Mouse (Mus musculus): ENCODE data around the gene BC052040. TPM values are rescaled to one million over a fixed set of nuclear protein-coding genes. Genes with fewer than 3 reads are reported as not detected.

The BC052040 gene
- polyA plus RNA-seq (2014; fragmentation: Illumina TruSeq; extraction: RNeasy Lipid Tissue Mini Kit (QIAGEN cat#74804); ENCODE audit: low replicate concordance) = 8.0 TPM

DNA sequence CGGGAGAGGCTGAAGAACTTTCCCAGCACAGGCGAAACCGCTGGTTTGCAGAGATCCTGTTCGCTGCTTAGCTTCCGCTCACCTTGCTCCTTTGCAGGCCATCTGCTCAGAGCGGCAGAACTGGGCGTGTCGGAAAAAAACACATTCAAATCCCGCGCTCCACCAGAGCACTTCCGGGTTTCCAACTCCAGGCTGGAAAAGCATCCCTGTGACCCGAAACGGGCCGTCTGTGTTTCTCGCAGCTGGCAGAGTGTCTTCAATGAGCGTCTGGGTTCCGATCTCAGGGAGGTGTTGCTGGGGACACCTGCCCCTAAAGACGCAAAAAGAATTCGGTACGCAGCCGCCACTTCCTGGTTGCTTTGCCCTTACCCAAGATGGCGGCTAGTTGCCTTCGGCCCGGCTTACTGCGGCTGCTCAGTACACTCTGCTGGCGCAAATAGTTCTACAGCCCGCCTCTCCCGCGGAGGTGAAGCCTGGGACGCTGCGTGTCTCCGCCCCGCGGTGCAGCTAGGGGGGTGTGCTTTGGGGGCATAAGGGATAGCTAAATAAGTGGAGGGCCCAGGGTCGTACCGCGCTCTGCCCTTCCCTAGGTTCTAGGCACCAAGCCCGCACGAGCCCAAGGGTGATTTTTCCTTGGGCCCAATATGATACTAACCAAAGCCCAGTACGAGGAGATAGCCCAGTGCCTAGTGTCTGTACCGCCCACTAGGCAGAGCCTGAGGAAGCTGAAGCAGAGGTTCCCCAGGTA is at the start of gene BC052040:
Gene BC052040 (plus strand): TSS at position 476 of the 748 bp plus-strand sequence.

Data from small intestine, adult 10 weeks (tissue).